Mouse (Mus musculus): ENCODE measurements around the gene Cryga.

Gene Cryga

GRCm38 (mm10) chr1:65103273-65103672 is at the start of gene Cryga:
Gene Cryga, minus strand, starts transcription at chr1:65103373.
- no peak for DNase-seq (ENCODE audit: low spot score)

- no peak for DNase-seq (ENCODE audit: low spot score)
Observed at GRCm38 (mm10) chr1:65147971-65148370, 44.8 kb upstream of the Cryga start.

- no peak for DNase-seq (ENCODE audit: low spot score)
Observed at GRCm38 (mm10) chr1:65147326-65147725, 44.2 kb upstream of the Cryga start.

- DNase-seq (ENCODE audit: low spot score) = no peak
Observed at GRCm38 (mm10) chr1:65146601-65147000, 43.4 kb upstream of the Cryga start.

DNA sequence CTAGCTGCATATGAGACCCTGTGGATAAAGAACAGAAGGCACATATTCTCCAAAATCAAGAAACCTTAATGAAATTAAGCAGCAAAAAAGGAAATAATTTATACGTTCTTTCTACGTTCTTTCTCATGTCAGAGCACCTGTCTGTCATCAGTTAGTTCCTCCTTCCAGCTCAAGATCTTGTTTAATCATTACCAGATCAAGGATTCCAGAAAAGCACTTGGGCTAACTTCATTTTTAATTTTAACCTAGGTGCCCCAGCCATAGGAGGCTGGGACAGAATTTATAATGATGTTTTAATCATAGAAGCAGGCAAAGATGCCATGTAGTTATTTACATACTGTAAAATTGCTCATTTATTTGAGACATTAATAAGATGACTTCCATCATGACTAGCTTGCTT is 41.6 kb upstream of the Cryga start:
- no peak for DNase-seq (ENCODE audit: low spot score)

DNA sequence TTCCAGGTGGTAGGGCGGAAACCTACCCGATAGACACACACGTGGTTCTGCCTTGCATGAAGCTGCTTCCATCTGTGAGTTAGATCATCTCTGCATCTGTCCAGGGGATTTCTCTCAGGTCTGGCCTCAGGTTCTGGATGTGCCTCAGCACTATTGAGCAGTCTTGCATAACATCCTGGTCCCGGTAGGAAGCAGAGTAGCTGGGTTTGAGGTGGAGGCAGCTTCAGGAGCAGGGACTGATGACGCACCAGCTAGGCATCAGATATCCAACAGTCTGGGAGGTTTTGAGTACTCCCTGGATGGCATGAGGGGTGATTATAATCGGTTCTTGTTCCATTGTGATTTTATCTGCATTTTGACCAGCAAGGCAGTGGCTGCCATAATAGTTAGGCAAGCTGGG is 34.4 kb upstream of the Cryga start:
- no peak for DNase-seq (ENCODE audit: low spot score)

DNA sequence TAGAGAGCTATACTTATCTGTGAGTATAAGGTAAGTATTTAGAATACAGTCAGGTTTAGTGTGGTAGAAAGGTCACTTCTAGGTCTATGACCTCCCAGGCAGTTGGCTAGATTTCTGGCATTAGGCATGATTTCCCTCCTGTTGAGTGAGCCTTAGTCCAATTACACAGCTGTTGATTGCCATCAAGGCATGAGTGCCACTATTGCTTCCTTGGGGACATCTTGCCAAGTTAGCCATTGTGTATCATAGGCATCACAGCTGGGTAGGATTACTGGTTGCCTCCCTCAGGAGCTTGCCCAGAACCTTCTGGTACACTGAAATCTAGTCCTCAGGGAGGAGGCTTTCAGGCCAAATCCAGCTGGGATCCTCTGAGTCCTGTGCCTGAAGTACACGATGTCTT is 29.7 kb upstream of the Cryga start:
- DNase-seq (ENCODE audit: low spot score) = no peak

DNA sequence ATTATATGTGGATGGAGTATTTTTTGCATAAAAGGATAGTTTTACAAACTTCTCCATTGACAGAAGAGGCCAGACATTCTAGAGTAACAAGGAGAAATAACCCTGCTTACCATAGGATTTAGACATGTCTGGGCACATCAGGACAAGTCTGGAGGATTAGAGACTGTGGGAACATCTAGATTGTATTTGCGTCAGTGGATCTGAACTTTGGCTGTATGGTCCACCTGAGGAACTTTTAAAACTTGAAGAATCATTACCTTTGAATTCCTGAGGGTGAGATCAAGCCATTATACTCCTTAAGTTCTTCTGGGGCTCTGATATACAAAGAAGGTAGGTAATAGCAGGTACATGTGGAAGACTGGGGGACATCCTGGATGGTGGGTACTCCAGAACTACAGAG is 28.5 kb upstream of the Cryga start:
- no peak for DNase-seq (ENCODE audit: low spot score)

DNA sequence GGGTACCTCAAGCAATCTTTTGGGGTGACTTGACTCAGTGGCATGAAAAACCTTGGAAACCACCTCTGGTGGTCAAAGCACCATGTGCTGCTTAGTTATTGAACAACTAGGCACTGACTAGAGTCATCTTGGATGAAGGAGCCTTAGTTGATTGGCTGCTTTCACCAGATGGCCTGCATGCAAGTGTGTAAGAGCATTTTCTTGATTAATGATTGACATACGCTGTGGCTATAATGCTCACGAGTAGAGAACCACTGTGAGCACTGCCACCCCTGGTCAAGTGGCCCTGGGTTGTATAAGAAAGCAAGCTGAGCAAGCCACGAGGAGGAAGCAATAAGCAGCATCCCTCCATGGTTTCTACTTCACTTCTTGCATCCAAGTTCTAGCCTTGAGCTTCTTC is 27.1 kb upstream of the Cryga start:
- DNase-seq (ENCODE audit: low spot score) = no peak

DNA sequence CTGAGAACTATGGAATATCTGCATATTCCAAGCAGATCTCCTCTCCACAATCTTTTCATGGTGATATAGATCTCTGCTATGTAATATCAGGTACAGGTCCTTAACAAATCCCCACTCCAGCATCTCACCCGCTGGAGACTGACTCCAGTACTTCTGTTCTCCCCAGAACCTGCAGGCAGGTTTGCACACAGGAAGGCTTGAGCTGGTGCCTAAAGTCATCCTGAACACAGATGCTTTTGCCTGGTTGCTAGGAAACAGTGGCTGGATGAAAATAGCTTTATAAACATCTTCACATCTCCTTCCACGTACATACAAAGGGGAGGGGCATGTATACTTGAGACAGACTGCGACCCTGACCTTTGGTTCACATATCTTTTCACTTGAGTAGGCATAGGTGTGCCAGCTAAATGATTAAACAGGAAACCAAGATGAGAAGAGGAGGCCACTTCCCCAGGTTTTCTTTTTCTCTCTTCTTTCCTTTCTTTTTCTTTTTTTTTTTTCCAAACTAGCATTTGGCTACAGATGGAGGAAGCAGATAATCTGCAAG is 26.5 kb upstream of the Cryga start:
- DNase-seq (ENCODE audit: low spot score) = no peak

- no peak for DNase-seq (ENCODE audit: low spot score)
Observed at GRCm38 (mm10) chr1:65122574-65123372, 19.6 kb upstream of the Cryga start, which contains the start of gene D630023F18Rik. Gene D630023F18Rik, minus strand, starts transcription at chr1:65123214.

- DNase-seq (ENCODE audit: low spot score) = no peak
Observed at GRCm38 (mm10) chr1:65119438-65119837, 16.3 kb upstream of the Cryga start, which contains the start of gene Gm28845. Gene Gm28845, minus strand, starts transcription at chr1:65119558.

DNA sequence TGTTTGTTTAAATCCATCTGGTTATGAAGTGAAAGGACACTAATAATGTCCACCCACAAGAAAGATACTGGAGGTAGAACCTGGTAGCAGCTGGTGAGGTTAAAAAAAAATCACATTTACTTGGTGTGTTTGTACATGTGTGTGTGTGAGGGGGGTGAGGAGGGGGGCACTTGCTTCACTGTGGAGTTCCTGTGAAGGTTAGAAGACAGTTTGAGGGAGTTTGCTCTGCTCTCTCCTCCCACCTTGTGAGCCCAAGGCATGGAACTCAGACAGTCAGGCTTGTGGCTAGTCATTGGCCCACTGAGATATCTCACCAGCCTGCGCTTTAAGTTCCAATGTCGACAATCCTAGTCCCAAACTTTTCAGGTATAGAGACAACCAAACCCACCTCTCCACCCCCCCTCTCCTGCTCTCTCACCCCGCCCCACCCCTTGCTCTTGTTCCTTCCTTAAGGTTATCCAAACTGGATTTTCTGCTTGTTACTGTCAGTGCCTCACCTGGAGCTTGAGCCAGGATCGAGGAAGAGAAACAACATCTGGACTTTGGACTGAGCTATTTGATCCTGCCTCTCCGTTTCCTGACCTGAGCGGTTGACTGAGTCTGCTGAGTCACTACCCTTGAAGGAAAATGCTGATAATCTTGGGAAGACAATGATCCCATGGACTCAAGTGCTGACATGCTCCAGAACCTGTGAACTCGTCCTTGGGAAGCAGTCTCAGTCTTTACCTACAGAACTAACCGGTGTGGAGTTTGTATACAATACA is 15.2 kb upstream of the Cryga start:
- no peak for DNase-seq (ENCODE audit: low spot score)

DNA sequence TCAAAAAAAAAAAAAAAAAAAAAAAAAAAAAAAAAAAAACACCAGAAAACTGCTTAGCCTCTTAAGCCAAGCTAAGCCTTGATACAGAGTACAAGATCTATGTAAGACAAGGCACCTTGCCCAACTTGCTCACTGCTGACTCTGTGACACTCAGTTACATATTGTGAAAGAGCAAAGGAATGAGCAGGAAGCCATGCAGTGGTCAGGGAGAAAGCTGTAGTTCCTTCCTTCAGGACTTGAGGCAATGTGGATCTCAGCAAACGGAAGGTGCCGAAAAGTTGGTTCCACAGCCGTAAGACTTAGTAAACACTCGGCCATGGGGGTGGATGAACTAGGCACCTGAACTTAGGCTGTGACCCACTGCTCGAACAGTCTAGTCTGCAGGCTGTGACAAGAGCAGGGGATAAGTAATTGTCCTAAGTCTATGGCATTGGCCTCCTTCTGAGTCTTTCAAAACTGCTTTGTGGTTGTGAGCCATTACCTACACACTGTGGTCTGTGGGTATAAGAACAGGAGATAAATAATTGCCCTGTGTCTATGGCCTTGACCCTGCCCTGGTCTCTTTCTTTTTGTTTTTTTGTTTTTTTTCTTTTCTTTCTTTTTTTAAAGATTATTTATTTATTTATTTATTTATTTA is 10.5 kb upstream of the Cryga start:
- DNase-seq (ENCODE audit: low spot score) = no peak

DNA sequence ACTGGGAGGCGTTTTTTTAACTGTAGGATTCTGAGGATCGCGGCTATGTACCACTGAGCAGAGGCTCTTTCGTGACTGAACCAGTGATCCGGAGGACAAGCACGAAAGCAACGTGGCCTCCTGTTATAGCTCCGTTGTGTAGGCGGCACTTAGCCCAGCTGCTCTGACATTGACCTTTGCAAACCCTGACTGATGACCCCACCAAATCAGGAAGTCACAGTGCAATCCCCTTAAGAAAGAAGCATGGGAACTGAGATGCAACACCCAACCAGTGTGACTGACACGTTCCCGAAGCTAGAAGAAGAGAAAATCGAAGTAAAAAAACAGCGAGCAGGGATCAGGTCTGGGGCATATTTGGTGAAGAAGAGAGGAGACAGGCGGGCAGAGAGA is 9.6 kb upstream of the Cryga start:
- DNase-seq (ENCODE audit: low spot score) = no peak

GRCm38 (mm10) chr1:65112031-65112806 is 9.0 kb upstream of the Cryga start:
- DNase-seq (ENCODE audit: low spot score) = peak; percentile 49

- DNase-seq (ENCODE audit: low spot score) = no peak
Observed at GRCm38 (mm10) chr1:65109756-65110435, 6.7 kb upstream of the Cryga start.

DNA sequence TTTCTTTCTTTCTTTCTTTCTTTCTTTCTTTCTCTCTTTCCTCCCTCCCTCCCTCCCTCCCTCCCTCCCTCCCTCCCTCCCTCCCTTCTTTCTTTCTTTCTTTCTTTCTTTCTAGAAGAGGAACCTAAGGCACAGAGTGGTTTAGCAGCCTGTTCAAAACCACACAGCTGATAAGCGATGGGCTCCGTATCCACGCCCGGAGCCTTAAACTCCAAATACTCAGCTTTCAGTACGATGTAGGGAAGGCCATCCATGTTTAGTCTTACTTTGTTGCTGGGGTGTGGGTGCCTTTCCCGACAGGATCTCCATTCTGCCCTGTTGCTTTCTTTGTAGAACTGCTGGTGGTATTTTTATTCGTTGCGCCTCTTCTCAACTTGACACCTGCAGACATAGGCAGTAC is 6.0 kb upstream of the Cryga start:
- no peak for DNase-seq (ENCODE audit: low spot score)

- DNase-seq (ENCODE audit: low spot score) = no peak
Observed at GRCm38 (mm10) chr1:65107654-65108279, 4.6 kb upstream of the Cryga start.

GRCm38 (mm10) chr1:65096953-65097352 is 6.2 kb downstream of the Cryga start:
- DNase-seq (ENCODE audit: low spot score) = no peak

DNA sequence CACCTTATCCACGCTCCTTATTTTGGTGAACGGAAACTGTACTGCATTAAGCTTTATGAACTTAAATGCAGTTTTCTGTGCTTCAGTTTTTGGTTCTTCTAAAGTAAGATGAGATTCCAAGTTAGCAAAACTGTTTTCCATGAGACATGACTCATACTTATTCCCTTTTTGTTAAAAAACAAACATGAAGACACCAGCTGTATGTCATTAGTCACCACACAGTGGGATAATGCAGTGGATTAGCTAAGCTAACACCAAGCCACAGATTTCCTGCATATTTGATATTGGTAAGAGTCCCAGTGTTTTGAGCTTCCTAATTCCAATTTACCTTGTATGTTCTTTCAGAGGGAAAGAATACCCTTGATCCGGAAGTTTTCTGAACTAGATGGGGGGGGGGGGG is 11.6 kb downstream of the Cryga start:
- no peak for DNase-seq (ENCODE audit: low spot score)
